Mouse (Mus musculus): Measurements from ENCODE around the gene Nrgn. TPM values are rescaled to one million over a fixed set of nuclear protein-coding genes. Genes with fewer than 3 reads are reported as not detected.

Nrgn gene
- polyA plus RNA-seq, 1 experiment, result 35.3 TPM

GRCm38 (mm10) chr9:37590381-37590780 lies 37.7 kb upstream of the Nrgn start:
- no peak for DNase-seq (ENCODE audit: low read depth in 1 of 2, low spot score in 2 of 2)
- 75% methylated on average over 4 of the region's 4 CpGs for WGBS
- Histone ChIP-seq H3K4me1 (ENCODE audit: control insufficient read depth, insufficient read depth, insufficient read length) (no peaks in the 10 kb centered on the region), H3K27ac (ENCODE audit: insufficient read depth, low read length) (no peak overlapping the region), H3K27me3 (ENCODE audit: control insufficient read depth, insufficient read depth, low read length) (no peaks in the 10 kb centered on the region), H3K4me3 (ENCODE audit: extremely low read depth, insufficient read depth, insufficient read length) (no peak overlapping the region), H3K36me3 (ENCODE audit: control insufficient read depth, insufficient read depth, low read length) (no peaks in the 10 kb centered on the region)
- no peak for TF ChIP-seq POLR2A (IDR thresholded peaks at IDR 0.05; ENCODE audit: low read depth, low read length)

- TF ChIP-seq CTCF (IDR thresholded peaks at IDR 0.05; ENCODE audit: extremely low read depth, insufficient read depth, insufficient read length, insufficient replicate concordance), result no peak
- no peak for TF ChIP-seq POLR2A (IDR thresholded peaks at IDR 0.05; ENCODE audit: low read depth, low read length)
- H3K27ac ChIP-seq (ENCODE audit: insufficient read depth, low read length), result no peak overlapping the region
- no peak for DNase-seq (ENCODE audit: low read depth in 1 of 2, low spot score in 2 of 2)
- no peaks in the 10 kb centered on the region for H3K27me3 ChIP-seq (ENCODE audit: control insufficient read depth, insufficient read depth, low read length)
- no peaks in the 10 kb centered on the region for H3K36me3 ChIP-seq (ENCODE audit: control insufficient read depth, insufficient read depth, low read length)
- 91% methylated on average over 4 of the region's 4 CpGs for WGBS
- no peak overlapping the region for H3K4me3 ChIP-seq (ENCODE audit: extremely low read depth, insufficient read depth, insufficient read length)
- H3K4me1 ChIP-seq (ENCODE audit: control insufficient read depth, insufficient read depth, insufficient read length), result no peaks in the 10 kb centered on the region
Measured at GRCm38 (mm10) chr9:37586718-37587117, 34.0 kb upstream of the Nrgn start.

DNA sequence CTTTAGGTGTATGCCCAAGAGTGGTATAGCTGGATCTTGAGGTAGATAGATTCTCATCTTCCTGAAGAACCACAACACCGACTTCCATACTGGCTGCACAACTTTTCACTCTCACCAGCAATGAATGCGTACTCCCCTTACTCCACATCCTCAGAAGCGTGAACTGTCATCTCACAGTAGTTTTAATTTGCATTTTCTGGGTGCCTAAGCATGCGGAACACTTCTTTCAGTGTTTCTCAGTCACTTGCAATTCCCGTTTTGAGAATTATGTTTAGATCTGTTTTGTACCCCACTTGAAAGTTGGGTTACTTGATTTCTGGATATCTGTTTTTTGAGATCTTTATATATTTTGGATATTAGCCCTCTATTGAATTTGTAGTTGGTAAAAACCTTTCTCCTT lies 30.9 kb upstream of the Nrgn start:
- peak in 1 of 2 experiments; percentile 9 for DNase-seq (ENCODE audit: low read depth in 1 of 2, low spot score in 2 of 2)
- H3K4me3 ChIP-seq (ENCODE audit: extremely low read depth, insufficient read depth, insufficient read length), result no peak overlapping the region
- H3K27ac ChIP-seq (ENCODE audit: insufficient read depth, low read length), result no peak overlapping the region
- no peaks in the 10 kb centered on the region for H3K36me3 ChIP-seq (ENCODE audit: control insufficient read depth, insufficient read depth, low read length)
- WGBS, result 36% methylated on average over 5 of the region's 5 CpGs
- H3K4me1 ChIP-seq (ENCODE audit: control insufficient read depth, insufficient read depth, insufficient read length), result no peaks in the 10 kb centered on the region
- no peaks in the 10 kb centered on the region for H3K27me3 ChIP-seq (ENCODE audit: control insufficient read depth, insufficient read depth, low read length)
- TF ChIP-seq POLR2A (IDR thresholded peaks at IDR 0.05; ENCODE audit: low read depth, low read length), result no peak
- no peak for TF ChIP-seq CTCF (IDR thresholded peaks at IDR 0.05; ENCODE audit: extremely low read depth, insufficient read depth, insufficient read length, insufficient replicate concordance)

- H3K36me3 ChIP-seq (ENCODE audit: control insufficient read depth, insufficient read depth, low read length), result no peaks in the 10 kb centered on the region
- TF ChIP-seq CTCF (IDR thresholded peaks at IDR 0.05; ENCODE audit: extremely low read depth, insufficient read depth, insufficient read length, insufficient replicate concordance), result no peak
- no peak for TF ChIP-seq POLR2A (IDR thresholded peaks at IDR 0.05; ENCODE audit: low read depth, low read length)
- DNase-seq (ENCODE audit: low read depth in 1 of 2, low spot score in 2 of 2), result peak; percentile 34 to 56
- no peaks in the 10 kb centered on the region for H3K27me3 ChIP-seq (ENCODE audit: control insufficient read depth, insufficient read depth, low read length)
- H3K4me3 ChIP-seq (ENCODE audit: extremely low read depth, insufficient read depth, insufficient read length), result no peak overlapping the region
- H3K4me1 ChIP-seq (ENCODE audit: control insufficient read depth, insufficient read depth, insufficient read length), result peaks cover 5% of the 10 kb centered on the region
- 7% methylated on average over 14 of the region's 14 CpGs for WGBS
- no peak overlapping the region for H3K27ac ChIP-seq (ENCODE audit: insufficient read depth, low read length)
Measured at GRCm38 (mm10) chr9:37576436-37576930, 23.8 kb upstream of the Nrgn start.

DNA sequence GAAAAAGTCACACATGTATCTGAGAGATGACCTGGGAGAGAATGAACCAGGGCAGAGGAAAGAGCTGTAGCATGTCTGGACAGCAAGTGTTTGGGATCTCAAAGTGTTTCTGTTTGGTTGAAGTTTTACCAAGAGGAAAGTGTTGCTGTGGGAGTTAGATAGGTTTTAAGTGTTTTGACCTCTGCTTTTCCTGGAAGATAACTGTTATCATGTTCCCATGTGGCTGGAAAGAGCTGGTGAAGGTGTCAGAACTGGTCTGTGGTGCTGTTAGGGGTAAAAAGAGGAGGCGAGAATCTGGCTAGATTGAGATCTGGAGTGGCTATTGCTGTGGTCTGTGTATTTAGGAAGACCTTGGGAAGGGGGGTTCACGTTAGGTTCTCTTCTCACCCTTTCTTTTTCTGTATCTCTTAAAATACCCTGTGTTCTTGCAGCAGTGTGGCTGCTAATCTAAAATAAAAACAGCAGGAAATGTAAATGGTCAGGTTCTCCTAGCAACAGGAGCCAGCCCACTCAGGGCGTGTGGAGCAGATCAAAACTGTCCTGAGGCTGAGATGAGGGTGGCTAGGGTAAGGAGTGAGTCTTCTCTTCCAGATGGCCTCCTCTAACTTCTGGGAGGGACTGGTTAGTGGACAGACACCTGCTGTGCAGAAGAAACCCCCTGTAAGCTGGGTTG lies 19.6 kb upstream of the Nrgn start:
- Histone ChIP-seq H3K27ac (ENCODE audit: insufficient read depth, low read length) (no peak overlapping the region), H3K4me3 (ENCODE audit: extremely low read depth, insufficient read depth, insufficient read length) (no peak overlapping the region), H3K27me3 (ENCODE audit: control insufficient read depth, insufficient read depth, low read length) (no peaks in the 10 kb centered on the region), H3K36me3 (ENCODE audit: control insufficient read depth, insufficient read depth, low read length) (no peaks in the 10 kb centered on the region), H3K4me1 (ENCODE audit: control insufficient read depth, insufficient read depth, insufficient read length) (peaks cover 12% of the 10 kb centered on the region)
- DNase-seq (ENCODE audit: low read depth in 1 of 2, low spot score in 2 of 2), result no peak
- 36% methylated on average over 3 of the region's 3 CpGs for WGBS
- no peak for TF ChIP-seq CTCF (IDR thresholded peaks at IDR 0.05; ENCODE audit: extremely low read depth, insufficient read depth, insufficient read length, insufficient replicate concordance)

- TF ChIP-seq CTCF (IDR thresholded peaks at IDR 0.05; ENCODE audit: extremely low read depth, insufficient read depth, insufficient read length, insufficient replicate concordance) (no peak), POLR2A (IDR thresholded peaks at IDR 0.05; ENCODE audit: low read depth, low read length) (no peak)
- peaks cover 7% of the 10 kb centered on the region for H3K4me1 ChIP-seq (ENCODE audit: control insufficient read depth, insufficient read depth, insufficient read length)
- DNase-seq (ENCODE audit: low read depth in 1 of 2, low spot score in 2 of 2), result no peak
Measured at GRCm38 (mm10) chr9:37569231-37569835, 16.6 kb upstream of the Nrgn start.

GRCm38 (mm10) chr9:37568605-37569214 lies 16.0 kb upstream of the Nrgn start:
- TF ChIP-seq CTCF (IDR thresholded peaks at IDR 0.05; ENCODE audit: extremely low read depth, insufficient read depth, insufficient read length, insufficient replicate concordance), result no peak
- no peak for TF ChIP-seq POLR2A (IDR thresholded peaks at IDR 0.05; ENCODE audit: low read depth, low read length)
- 34% methylated on average over 4 of the region's 4 CpGs for WGBS
- Histone ChIP-seq H3K36me3 (ENCODE audit: control insufficient read depth, insufficient read depth, low read length) (no peaks in the 10 kb centered on the region), H3K4me1 (ENCODE audit: control insufficient read depth, insufficient read depth, insufficient read length) (peaks cover 7% of the 10 kb centered on the region), H3K4me3 (ENCODE audit: extremely low read depth, insufficient read depth, insufficient read length) (no peak overlapping the region), H3K27ac (ENCODE audit: insufficient read depth, low read length) (no peak overlapping the region), H3K27me3 (ENCODE audit: control insufficient read depth, insufficient read depth, low read length) (no peaks in the 10 kb centered on the region)
- no peak for DNase-seq (ENCODE audit: low read depth in 1 of 2, low spot score in 2 of 2)

More at GRCm38 (mm10) chr9:37569231-37569835, 16.6 kb upstream of the Nrgn start:
- H3K27ac ChIP-seq (ENCODE audit: insufficient read depth, low read length), result no peak overlapping the region
- H3K4me3 ChIP-seq (ENCODE audit: extremely low read depth, insufficient read depth, insufficient read length), result no peak overlapping the region
- no peaks in the 10 kb centered on the region for H3K36me3 ChIP-seq (ENCODE audit: control insufficient read depth, insufficient read depth, low read length)
- 71% methylated on average over 2 of the region's 2 CpGs for WGBS
- no peaks in the 10 kb centered on the region for H3K27me3 ChIP-seq (ENCODE audit: control insufficient read depth, insufficient read depth, low read length)

Measured in spleen, adult 2 months (tissue).